Mouse (Mus musculus): Measurements from ENCODE around the gene Fstl3.
A peak's percentile ranks its signal among the peaks of the same experiment; 100 is the strongest.

Gene Fstl3

GRCm38 (mm10) chr10:79762875-79763274 is 14.2 kb upstream of the Fstl3 start:
- no peak for DNase-seq

GRCm38 (mm10) chr10:79764234-79764633 is 12.8 kb upstream of the Fstl3 start:
- no peak for DNase-seq

GRCm38 (mm10) chr10:79765228-79765745 is 11.8 kb upstream of the Fstl3 start:
- no peak for DNase-seq

GRCm38 (mm10) chr10:79766001-79766507 is 11.0 kb upstream of the Fstl3 start:
- DNase-seq, result no peak

- peak; percentile 98 for DNase-seq
Observed at GRCm38 (mm10) chr10:79766508-79767325, 10.4 kb upstream of the Fstl3 start, which contains the start of gene Rnf126. Rnf126 (minus strand) TSS chr10:79766952.

- peak; percentile 97 for DNase-seq
Observed at GRCm38 (mm10) chr10:79767372-79768244, 9.5 kb upstream of the Fstl3 start.

GRCm38 (mm10) chr10:79768400-79768799 is 8.7 kb upstream of the Fstl3 start:
- DNase-seq, result peak; percentile 72

- DNase-seq, result no peak
Observed at GRCm38 (mm10) chr10:79769329-79769728, 7.7 kb upstream of the Fstl3 start.

GRCm38 (mm10) chr10:79772320-79772719 is 4.8 kb upstream of the Fstl3 start:
- no peak for DNase-seq

- DNase-seq, result no peak
Observed at GRCm38 (mm10) chr10:79773208-79773607, 3.9 kb upstream of the Fstl3 start.

- DNase-seq, result no peak
Observed at GRCm38 (mm10) chr10:79774486-79775279, 2.4 kb upstream of the Fstl3 start.

GRCm38 (mm10) chr10:79778006-79778405 is 934 bp downstream of the Fstl3 start:
- no peak for DNase-seq

GRCm38 (mm10) chr10:79779193-79779592 is 2.1 kb downstream of the Fstl3 start:
- DNase-seq, result no peak

- peak; percentile 98 for DNase-seq
Observed at GRCm38 (mm10) chr10:79779784-79780663, 3.0 kb downstream of the Fstl3 start.

GRCm38 (mm10) chr10:79780664-79781015 is 3.6 kb downstream of the Fstl3 start:
- DNase-seq, result no peak

- no peak for DNase-seq
Observed at GRCm38 (mm10) chr10:79781139-79781538, 4.1 kb downstream of the Fstl3 start.

GRCm38 (mm10) chr10:79781956-79782355 is 4.9 kb downstream of the Fstl3 start:
- no peak for DNase-seq

- DNase-seq, result no peak
Observed at GRCm38 (mm10) chr10:79783050-79783449, 6.0 kb downstream of the Fstl3 start.

GRCm38 (mm10) chr10:79783920-79784800 is 7.1 kb downstream of the Fstl3 start:
- no peak for DNase-seq

- DNase-seq, result no peak
Observed at GRCm38 (mm10) chr10:79788386-79789158, 11.5 kb downstream of the Fstl3 start.
